Mouse (Mus musculus): ENCODE results near the gene Slc22a6. TPM values are rescaled to one million over a fixed set of nuclear protein-coding genes. Genes with fewer than 3 reads are reported as not detected.

The Slc22a6 gene
- total and polyA plus RNA-seq, 3 experiments: not detected

GRCm38 (mm10) chr19:8592155-8592554 is 25.7 kb upstream of the Slc22a6 start:
- peaks cover 0 to 19% of the 10 kb centered on the region in 2 experiments; a peak in 2 of 4 replicates for H3K4me1 ChIP-seq (ENCODE audit: control insufficient read depth in 1 of 2, insufficient read depth in 2 of 2)
- no peak overlapping the region for H3K4me3 ChIP-seq (replicated peaks in 1 of 3; ENCODE audit: low read depth in 2 of 3, low read length in 2 of 3, poor library complexity in 1 of 3)
- H3K9ac ChIP-seq (ENCODE audit: insufficient read depth, low read depth): no peak overlapping the region
- H3K79me2 ChIP-seq (replicated peaks; ENCODE audit: control insufficient read depth, extremely low read depth, insufficient read depth, poor library complexity, severe bottlenecking): no peaks in the 10 kb centered on the region
- no peak for TF ChIP-seq MAX (IDR thresholded peaks at IDR 0.05; ENCODE audit: low read length)
- 0 out of 2 replicates have a peak, but pooled peaks have one; percentile 7 for TF ChIP-seq ETS1 (conservative IDR thresholded peaks at IDR 0.05; ENCODE audit: low read depth, low read length)
- TF ChIP-seq MAFK (IDR thresholded peaks at IDR 0.05; ENCODE audit: insufficient replicate concordance, low read length): no peak
- H3K27ac ChIP-seq (ENCODE audit: insufficient read depth, low read depth): no peak overlapping the region
- no peaks in the 10 kb centered on the region for H3K9me3 ChIP-seq (replicated peaks; ENCODE audit: low read length)
- no peak overlapping the region for H3K4me2 ChIP-seq (ENCODE audit: insufficient read depth, low read depth, poor library complexity, severe bottlenecking)
- in situ Hi-C loops (cut with MboI; ENCODE audit: low pct_ligation_motif_present, low pct_unique_long_range_greater_than_20kb, low sequenced_read_pairs): loop anchor here (10.0 kb wide), 1 partner anchor 83 kb away; no protein-coding TSS in a partner anchor
- peak; percentile 60 for DNase-seq (ENCODE audit: extremely low read depth)
- no peaks in the 10 kb centered on the region for H3K36me3 ChIP-seq (replicated peaks in 1 of 2; ENCODE audit: control insufficient read depth in 1 of 2, insufficient read depth in 1 of 2, low read length in 1 of 2)
- no peaks in the 10 kb centered on the region for H3K27me3 ChIP-seq (replicated peaks)
- dilution Hi-C loops (cut with MboI; ENCODE audit: extremely low pct_ligation_motif_present, extremely low pct_unique_long_range_greater_than_20kb, low sequenced_read_pairs): loop anchor here (25.0 kb wide), 1 partner anchor 95 kb away; no protein-coding TSS in a partner anchor

GRCm38 (mm10) chr19:8592873-8593408 is 24.9 kb upstream of the Slc22a6 start:
- H3K4me3 ChIP-seq (replicated peaks in 1 of 3; ENCODE audit: low read depth in 2 of 3, low read length in 2 of 3, poor library complexity in 1 of 3): no peak overlapping the region
- dilution Hi-C loops (cut with MboI; ENCODE audit: extremely low pct_ligation_motif_present, extremely low pct_unique_long_range_greater_than_20kb, low sequenced_read_pairs): loop anchor here (25.0 kb wide), 1 partner anchor 94 kb away; no protein-coding TSS in a partner anchor
- H3K9ac ChIP-seq (ENCODE audit: insufficient read depth, low read depth): no peak overlapping the region

GRCm38 (mm10) chr19:8593833-8594232 is 24.0 kb upstream of the Slc22a6 start:
- Histone ChIP-seq H3K9ac (ENCODE audit: insufficient read depth, low read depth) (no peak overlapping the region), H3K27ac (ENCODE audit: insufficient read depth, low read depth) (no peak overlapping the region), H3K36me3 (replicated peaks in 1 of 2; ENCODE audit: control insufficient read depth in 1 of 2, insufficient read depth in 1 of 2, low read length in 1 of 2) (no peaks in the 10 kb centered on the region), H3K79me2 (replicated peaks; ENCODE audit: control insufficient read depth, extremely low read depth, insufficient read depth, poor library complexity, severe bottlenecking) (no peaks in the 10 kb centered on the region), H3K9me3 (replicated peaks; ENCODE audit: low read length) (no peaks in the 10 kb centered on the region), H3K27me3 (replicated peaks) (no peaks in the 10 kb centered on the region), H3K4me2 (ENCODE audit: insufficient read depth, low read depth, poor library complexity, severe bottlenecking) (no peak overlapping the region), H3K4me3 (replicated peaks in 1 of 3; ENCODE audit: low read depth in 2 of 3, low read length in 2 of 3, poor library complexity in 1 of 3) (no peak overlapping the region), H3K4me1 (ENCODE audit: control insufficient read depth in 1 of 2, insufficient read depth in 2 of 2) (peaks cover 0 to 19% of the 10 kb centered on the region in 2 experiments; a peak in 2 of 4 replicates)
- dilution Hi-C loops (cut with MboI; ENCODE audit: extremely low pct_ligation_motif_present, extremely low pct_unique_long_range_greater_than_20kb, low sequenced_read_pairs) (loop anchor here (25.0 kb wide), 1 partner anchor 93 kb away; no protein-coding TSS in a partner anchor), in situ Hi-C loops (cut with MboI; ENCODE audit: low pct_ligation_motif_present, low pct_unique_long_range_greater_than_20kb, low sequenced_read_pairs) (loop anchor here (10.0 kb wide), 1 partner anchor 81 kb away; no protein-coding TSS in a partner anchor)
- TF ChIP-seq EP300 (IDR thresholded peaks at IDR 0.05; ENCODE audit: low read length): no peak
- no peak for TF ChIP-seq MEF2A (IDR thresholded peaks at IDR 0.05; ENCODE audit: borderline replicate concordance, low read depth, low read length)
- TF ChIP-seq MAX (IDR thresholded peaks at IDR 0.05; ENCODE audit: low read length): no peak
- TF ChIP-seq TBP (conservative IDR thresholded peaks at IDR 0.05; ENCODE audit: low read depth, low read length): no peak
- TF ChIP-seq ZKSCAN1 (IDR thresholded peaks at IDR 0.05; ENCODE audit: borderline replicate concordance, low read depth, low read length): no peak
- DNase-seq (ENCODE audit: extremely low read depth): no peak

More at GRCm38 (mm10) chr19:8592873-8593408, 24.9 kb upstream of the Slc22a6 start:
- Histone ChIP-seq H3K9me3 (replicated peaks; ENCODE audit: low read length) (no peaks in the 10 kb centered on the region), H3K4me2 (ENCODE audit: insufficient read depth, low read depth, poor library complexity, severe bottlenecking) (no peak overlapping the region), H3K27ac (ENCODE audit: insufficient read depth, low read depth) (no peak overlapping the region), H3K79me2 (replicated peaks; ENCODE audit: control insufficient read depth, extremely low read depth, insufficient read depth, poor library complexity, severe bottlenecking) (no peaks in the 10 kb centered on the region), H3K4me1 (ENCODE audit: control insufficient read depth in 1 of 2, insufficient read depth in 2 of 2) (peaks cover 0 to 19% of the 10 kb centered on the region in 2 experiments; a peak in 2 of 4 replicates), H3K27me3 (replicated peaks) (no peaks in the 10 kb centered on the region), H3K36me3 (replicated peaks in 1 of 2; ENCODE audit: control insufficient read depth in 1 of 2, insufficient read depth in 1 of 2, low read length in 1 of 2) (no peaks in the 10 kb centered on the region)
- TF ChIP-seq USF2 (conservative IDR thresholded peaks at IDR 0.05; ENCODE audit: low read depth, low read length) (no peak), MEF2A (IDR thresholded peaks at IDR 0.05; ENCODE audit: borderline replicate concordance, low read depth, low read length) (no peak), CHD1 (IDR thresholded peaks at IDR 0.05; ENCODE audit: low read depth, low read length) (no peak), ZKSCAN1 (IDR thresholded peaks at IDR 0.05; ENCODE audit: borderline replicate concordance, low read depth, low read length) (no peak), UBTF (IDR thresholded peaks at IDR 0.05; ENCODE audit: low read depth, low read length) (no peak), ZMIZ1 (IDR thresholded peaks at IDR 0.05; ENCODE audit: low read depth, low read length) (no peak), SMC3 (IDR thresholded peaks at IDR 0.05; ENCODE audit: low read depth, low read length) (no peak), POLR2A (IDR thresholded peaks at IDR 0.05; ENCODE audit: low read depth, low read length) (no peak), USF1 (IDR thresholded peaks at IDR 0.05; ENCODE audit: low read depth, low read length) (no peak), RCOR1 (conservative IDR thresholded peaks at IDR 0.05; ENCODE audit: low read depth, low read length) (no peak), ZNF384 (IDR thresholded peaks at IDR 0.05; ENCODE audit: low read depth, low read length) (no peak), MAFK (IDR thresholded peaks at IDR 0.05; ENCODE audit: insufficient replicate concordance, low read length) (no peak)
- in situ Hi-C loops (cut with MboI; ENCODE audit: low pct_ligation_motif_present, low pct_unique_long_range_greater_than_20kb, low sequenced_read_pairs): loop anchor here (10.0 kb wide), 1 partner anchor 82 kb away; no protein-coding TSS in a partner anchor
- no peak for DNase-seq (ENCODE audit: extremely low read depth)
